Mouse (Mus musculus): ENCODE results near the gene Ndufa7. TPM values are rescaled to one million over a fixed set of nuclear protein-coding genes. Genes with fewer than 3 reads are reported as not detected.
"Not testable (repeated sequence)": the region's sequence is repeated elsewhere in the genome, so short reads cannot be mapped to it uniquely, and the experiment has no call there.

Ndufa7 gene
- polyA plus RNA-seq, 1 experiment from 2014 or later, result 501 TPM

GRCm38 (mm10) chr17:33848139-33848538 lies 23.8 kb downstream of the Ndufa7 start:
- Histone ChIP-seq H3K9me3 (ENCODE audit: low read length) (no peaks in the 10 kb centered on the region), H3K27me3 (replicated peaks; ENCODE audit: insufficient read depth, low read length) (no peaks in the 10 kb centered on the region), H3K36me3 (ENCODE audit: insufficient read depth, low read length) (no peaks in the 10 kb centered on the region; the same call in 1 of the 2 replicates), H3K9ac (replicated peaks; ENCODE audit: low read depth) (no peak overlapping the region), H3K27ac (ENCODE audit: low read length) (no peak overlapping the region), H3K4me1 (ENCODE audit: insufficient read depth, low read depth, low read length) (no peaks in the 10 kb centered on the region), H3K4me3 (ENCODE audit: low read depth, low read length) (no peak overlapping the region), H3K4me2 (replicated peaks; ENCODE audit: low read depth, low read length) (no peak overlapping the region)
- TF ChIP-seq EP300 (IDR thresholded peaks at IDR 0.05) (no peak), CTCF (IDR thresholded peaks at IDR 0.05) (no peak)
- 76% methylated on average over 8 of the region's 8 CpGs for WGBS
- no peak for DNase-seq (ENCODE audit: low spot score)
- ATAC-seq, result no peak

GRCm38 (mm10) chr17:33851331-33851730 lies 27.0 kb downstream of the Ndufa7 start:
- H3K27me3 ChIP-seq (replicated peaks; ENCODE audit: insufficient read depth, low read length), result no peaks in the 10 kb centered on the region
- H3K4me3 ChIP-seq (ENCODE audit: low read depth, low read length), result no peak overlapping the region
- H3K27ac ChIP-seq (ENCODE audit: low read length), result no peak overlapping the region
- ATAC-seq (no peak), DNase-seq (ENCODE audit: low spot score) (no peak)
- H3K36me3 ChIP-seq (ENCODE audit: insufficient read depth, low read length), result no peaks in the 10 kb centered on the region; the same call in 1 of the 2 replicates
- 26% methylated on average over 1 of the region's 1 CpGs for WGBS
- TF ChIP-seq CTCF (IDR thresholded peaks at IDR 0.05) (no peak), EP300 (IDR thresholded peaks at IDR 0.05) (no peak)
- no peaks in the 10 kb centered on the region for H3K9me3 ChIP-seq (ENCODE audit: low read length)
- no peaks in the 10 kb centered on the region for H3K4me1 ChIP-seq (ENCODE audit: insufficient read depth, low read depth, low read length)
- no peak overlapping the region for H3K4me2 ChIP-seq (replicated peaks; ENCODE audit: low read depth, low read length)
- no peak overlapping the region for H3K9ac ChIP-seq (replicated peaks; ENCODE audit: low read depth)

- 83% methylated on average over 4 of the region's 4 CpGs for WGBS
- Histone ChIP-seq H3K4me2 (replicated peaks; ENCODE audit: low read depth, low read length) (no peak overlapping the region), H3K36me3 (ENCODE audit: insufficient read depth, low read length) (no peaks in the 10 kb centered on the region), H3K4me1 (ENCODE audit: insufficient read depth, low read depth, low read length) (no peaks in the 10 kb centered on the region), H3K27ac (ENCODE audit: low read length) (no peak overlapping the region), H3K4me3 (ENCODE audit: low read depth, low read length) (no peak overlapping the region), H3K27me3 (replicated peaks; ENCODE audit: insufficient read depth, low read length) (no peaks in the 10 kb centered on the region), H3K9ac (replicated peaks; ENCODE audit: low read depth) (no peak overlapping the region), H3K9me3 (ENCODE audit: low read length) (no peaks in the 10 kb centered on the region)
- ATAC-seq, result no peak
- DNase-seq (ENCODE audit: low spot score), result no peak
- TF ChIP-seq EP300 (IDR thresholded peaks at IDR 0.05) (no peak), CTCF (IDR thresholded peaks at IDR 0.05) (no peak)
These were observed 33.4 kb downstream of the Ndufa7 start for GRCm38 (mm10) chr17:33857816-33858215.

DNA sequence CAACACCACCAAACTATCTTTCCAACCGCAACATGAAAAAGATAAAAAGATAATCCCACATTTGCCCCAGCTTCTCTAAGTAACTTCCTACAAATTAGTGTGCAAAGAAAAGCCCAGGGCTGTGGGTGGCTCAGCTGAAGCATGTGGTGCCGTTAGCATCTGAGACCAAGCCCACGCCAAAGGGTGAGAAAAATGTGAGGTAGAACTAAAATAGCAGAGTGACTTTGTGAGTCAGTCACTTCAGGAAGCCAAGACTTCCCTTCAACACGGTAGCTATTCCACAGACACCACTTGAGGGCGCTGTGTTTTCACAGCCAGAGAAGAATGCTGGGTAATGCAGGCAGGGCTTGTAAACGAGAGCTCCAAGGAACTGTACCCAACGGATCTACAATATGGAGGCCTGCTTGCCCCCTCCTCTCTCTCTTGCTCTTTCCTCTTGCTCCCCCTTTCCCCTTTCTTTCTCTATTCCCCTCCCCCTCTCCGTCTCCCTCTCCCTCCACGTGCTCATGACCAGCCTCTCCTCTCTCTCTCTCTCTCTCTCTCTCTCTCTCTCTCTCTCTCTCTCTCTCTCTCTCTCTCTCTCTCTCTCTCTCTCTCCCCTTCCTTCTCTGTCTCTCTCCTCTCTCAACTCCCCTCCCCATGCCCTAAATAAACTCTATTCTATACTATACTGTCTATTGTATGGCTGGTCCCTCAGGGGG lies 41.1 kb downstream of the Ndufa7 start:
- Histone ChIP-seq H3K36me3 (ENCODE audit: insufficient read depth, low read length) (no peaks in the 10 kb centered on the region), H3K4me1 (ENCODE audit: insufficient read depth, low read depth, low read length) (no peaks in the 10 kb centered on the region), H3K9ac (replicated peaks; ENCODE audit: low read depth) (no peak overlapping the region), H3K4me3 (ENCODE audit: low read depth, low read length) (no peak overlapping the region), H3K4me2 (replicated peaks; ENCODE audit: low read depth, low read length) (no peak overlapping the region; the same call in 1 of the 2 replicates), H3K27ac (ENCODE audit: low read length) (no peak overlapping the region), H3K27me3 (replicated peaks; ENCODE audit: insufficient read depth, low read length) (no peaks in the 10 kb centered on the region), H3K9me3 (ENCODE audit: low read length) (no peaks in the 10 kb centered on the region)
- TF ChIP-seq CTCF (IDR thresholded peaks at IDR 0.05) (peak; percentile 75), EP300 (IDR thresholded peaks at IDR 0.05) (no peak)
- ATAC-seq (peak; percentile 61), DNase-seq (ENCODE audit: low spot score) (peak; percentile 71)
- 24% methylated on average over 8 of the region's 9 CpGs for WGBS

DNA sequence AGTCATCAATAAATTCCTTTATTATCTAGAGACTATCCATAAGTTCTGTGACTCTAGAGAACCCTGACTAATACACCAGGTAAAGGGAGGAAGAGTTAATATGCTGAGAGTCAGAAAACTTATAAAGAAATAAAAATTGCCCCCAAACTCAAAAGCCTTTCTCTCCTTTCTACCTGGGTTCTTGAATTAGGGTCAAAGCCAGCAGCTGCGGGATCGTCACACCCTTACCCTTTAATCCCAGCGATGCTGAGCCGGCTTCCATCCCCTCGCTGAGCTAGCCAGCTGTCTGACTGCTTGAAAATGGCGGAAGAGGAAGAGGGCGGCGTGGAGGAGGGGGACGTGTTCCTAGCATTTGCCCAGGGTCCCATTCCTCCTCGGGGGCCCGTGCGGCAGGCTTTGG lies 49.2 kb downstream of the Ndufa7 start, which contains the start of gene Gm7029:
Gene Gm7029 (plus strand): TSS at position 301 of the 400 bp plus-strand sequence.
- not testable (repeated sequence) for H3K4me1 ChIP-seq (ENCODE audit: insufficient read depth, low read depth, low read length); DNase-seq (ENCODE audit: low spot score); H3K4me2 ChIP-seq (replicated peaks; ENCODE audit: low read depth, low read length); H3K9ac ChIP-seq (replicated peaks; ENCODE audit: low read depth); H3K27me3 ChIP-seq (replicated peaks; ENCODE audit: insufficient read depth, low read length); H3K9me3 ChIP-seq (ENCODE audit: low read length); H3K36me3 ChIP-seq (ENCODE audit: insufficient read depth, low read length); ATAC-seq; H3K4me3 ChIP-seq (ENCODE audit: low read depth, low read length); H3K27ac ChIP-seq (ENCODE audit: low read length)
- 83% methylated on average over 3 of the region's 12 CpGs for WGBS

DNA sequence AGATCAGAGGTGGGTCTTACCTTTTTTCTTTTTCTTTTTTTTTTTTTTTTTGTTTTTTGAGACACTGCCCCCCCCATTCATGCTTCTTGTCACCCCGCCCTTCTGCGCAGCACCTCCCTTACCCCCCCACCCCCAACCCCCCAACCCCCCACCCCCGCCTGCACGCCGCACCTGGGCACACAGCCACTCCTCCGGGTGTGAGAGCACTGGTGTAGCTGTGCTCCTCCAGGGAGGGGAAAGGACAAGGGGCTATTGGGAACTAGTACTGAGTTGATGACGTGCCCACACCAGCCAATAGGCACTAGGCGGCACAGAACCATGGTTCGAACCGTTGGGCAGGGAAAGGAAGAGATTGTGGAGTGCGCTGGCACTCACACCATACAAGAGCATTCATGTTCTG lies 50.0 kb downstream of the Ndufa7 start:
- no peak for DNase-seq (ENCODE audit: low spot score)
- no peak overlapping the region for H3K9ac ChIP-seq (replicated peaks; ENCODE audit: low read depth)
- H3K4me2 ChIP-seq (replicated peaks; ENCODE audit: low read depth, low read length), result no peak overlapping the region
- H3K36me3 ChIP-seq (ENCODE audit: insufficient read depth, low read length), result no peaks in the 10 kb centered on the region
- WGBS, result 78% methylated on average over 11 of the region's 11 CpGs
- H3K4me3 ChIP-seq (ENCODE audit: low read depth, low read length), result no peak overlapping the region
- H3K27me3 ChIP-seq (replicated peaks; ENCODE audit: insufficient read depth, low read length), result no peaks in the 10 kb centered on the region
- H3K9me3 ChIP-seq (ENCODE audit: low read length), result no peaks in the 10 kb centered on the region
- H3K27ac ChIP-seq (ENCODE audit: low read length), result no peak overlapping the region
- ATAC-seq, result no peak
- no peaks in the 10 kb centered on the region for H3K4me1 ChIP-seq (ENCODE audit: insufficient read depth, low read depth, low read length)
- TF ChIP-seq CTCF (IDR thresholded peaks at IDR 0.05) (no peak), EP300 (IDR thresholded peaks at IDR 0.05) (no peak)

Data from lung, postnatal 0 days (tissue).